Mouse (Mus musculus): ENCODE results near the gene Eef1g.
"Not testable (repeated sequence)": the region's sequence is repeated elsewhere in the genome, so short reads cannot be mapped to it uniquely, and the experiment has no call there.

Gene Eef1g

DNA sequence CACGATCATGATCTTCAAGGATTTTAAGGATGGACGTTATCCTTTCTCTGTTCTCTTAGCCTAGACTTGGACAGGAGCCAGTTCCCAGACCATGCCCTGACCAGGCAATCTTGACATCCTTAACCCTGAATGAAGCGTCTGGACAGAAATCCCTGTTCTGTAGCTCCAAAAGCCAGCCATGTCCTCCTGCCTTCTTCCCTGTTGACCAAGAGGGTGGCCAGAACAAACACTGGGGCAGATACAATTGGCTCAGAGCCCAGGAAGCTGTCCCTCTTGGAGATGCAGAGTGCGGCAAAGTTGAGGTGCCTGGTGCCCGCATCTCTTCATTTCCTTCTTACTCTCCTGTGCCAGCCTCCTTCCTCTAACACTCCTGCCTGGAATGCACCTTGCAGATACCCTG, 19.1 kb downstream of the Eef1g start:
- no peak for DNase-seq (ENCODE audit: low read depth, low spot score)

DNA sequence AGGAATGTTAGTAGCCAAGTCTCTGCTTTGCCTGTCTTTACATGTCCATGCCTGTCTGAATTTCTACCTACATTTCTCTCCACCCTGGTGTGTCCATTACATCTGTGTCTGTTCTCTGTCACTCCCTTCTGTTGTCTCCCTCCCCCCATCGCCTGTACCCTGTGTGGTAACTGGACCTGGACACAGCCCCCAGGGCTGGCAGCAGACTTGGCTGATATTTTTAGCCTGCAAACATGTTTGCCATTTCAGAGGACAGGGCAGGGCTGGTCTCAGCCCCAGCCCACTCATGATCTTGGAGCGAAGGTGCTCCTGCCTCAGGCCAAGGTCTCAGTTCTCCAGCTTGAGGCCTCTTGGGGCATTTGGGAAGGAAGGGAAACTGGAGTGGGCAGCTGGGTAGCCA, 21.0 kb downstream of the Eef1g start:
- DNase-seq (ENCODE audit: low read depth, low spot score) = no peak

DNA sequence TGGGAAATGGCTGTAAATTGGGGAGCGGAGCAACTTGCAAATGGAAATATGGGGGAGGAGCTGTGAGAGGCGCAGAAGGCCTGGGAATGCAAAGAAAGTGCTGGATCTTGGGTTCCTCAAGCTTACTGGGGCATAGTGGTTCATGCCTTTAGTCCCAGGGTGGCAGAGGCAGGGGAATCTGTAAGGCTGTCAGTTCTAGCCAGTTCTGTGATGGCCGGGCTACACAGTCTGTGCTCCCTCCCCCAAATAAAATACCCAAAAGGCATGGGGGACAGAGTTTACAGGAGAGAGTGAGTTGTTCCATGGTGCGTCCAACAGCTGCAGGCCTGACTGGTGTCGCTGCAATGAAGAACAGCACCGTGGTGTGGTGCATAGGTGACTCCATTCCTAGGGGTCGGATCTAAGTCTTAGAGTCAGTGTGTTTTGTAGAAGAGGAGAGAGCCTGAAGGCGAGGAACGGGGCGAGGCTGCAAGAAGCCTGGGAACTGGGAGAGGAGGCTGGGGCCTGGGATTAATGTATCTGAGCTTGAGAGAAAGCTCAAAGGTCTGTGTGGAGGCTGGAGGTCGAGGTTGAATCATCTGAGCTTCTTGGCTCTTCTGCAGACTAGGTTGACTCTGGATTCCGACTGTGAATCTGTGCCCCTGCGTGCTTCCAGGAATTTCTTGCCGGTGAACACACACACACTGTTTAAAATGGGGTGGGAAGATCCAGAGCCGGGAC, 21.7 kb downstream of the Eef1g start:
- DNase-seq (ENCODE audit: low read depth, low spot score) = no peak

GRCm38 (mm10) chr19:8989066-8989566, 22.3 kb downstream of the Eef1g start, which contains the start of gene Ahnak:
Gene Ahnak, plus strand, starts transcription at chr19:8989284.
- no peak for DNase-seq (ENCODE audit: low read depth, low spot score)

GRCm38 (mm10) chr19:8989567-8990431, 23.0 kb downstream of the Eef1g start:
- no peak for DNase-seq (ENCODE audit: low read depth, low spot score)

- DNase-seq (ENCODE audit: low read depth, low spot score) = no peak
Measured at GRCm38 (mm10) chr19:8990432-8991102, 23.7 kb downstream of the Eef1g start.

GRCm38 (mm10) chr19:8991245-8991870, 24.5 kb downstream of the Eef1g start:
- DNase-seq (ENCODE audit: low read depth, low spot score) = no peak

DNA sequence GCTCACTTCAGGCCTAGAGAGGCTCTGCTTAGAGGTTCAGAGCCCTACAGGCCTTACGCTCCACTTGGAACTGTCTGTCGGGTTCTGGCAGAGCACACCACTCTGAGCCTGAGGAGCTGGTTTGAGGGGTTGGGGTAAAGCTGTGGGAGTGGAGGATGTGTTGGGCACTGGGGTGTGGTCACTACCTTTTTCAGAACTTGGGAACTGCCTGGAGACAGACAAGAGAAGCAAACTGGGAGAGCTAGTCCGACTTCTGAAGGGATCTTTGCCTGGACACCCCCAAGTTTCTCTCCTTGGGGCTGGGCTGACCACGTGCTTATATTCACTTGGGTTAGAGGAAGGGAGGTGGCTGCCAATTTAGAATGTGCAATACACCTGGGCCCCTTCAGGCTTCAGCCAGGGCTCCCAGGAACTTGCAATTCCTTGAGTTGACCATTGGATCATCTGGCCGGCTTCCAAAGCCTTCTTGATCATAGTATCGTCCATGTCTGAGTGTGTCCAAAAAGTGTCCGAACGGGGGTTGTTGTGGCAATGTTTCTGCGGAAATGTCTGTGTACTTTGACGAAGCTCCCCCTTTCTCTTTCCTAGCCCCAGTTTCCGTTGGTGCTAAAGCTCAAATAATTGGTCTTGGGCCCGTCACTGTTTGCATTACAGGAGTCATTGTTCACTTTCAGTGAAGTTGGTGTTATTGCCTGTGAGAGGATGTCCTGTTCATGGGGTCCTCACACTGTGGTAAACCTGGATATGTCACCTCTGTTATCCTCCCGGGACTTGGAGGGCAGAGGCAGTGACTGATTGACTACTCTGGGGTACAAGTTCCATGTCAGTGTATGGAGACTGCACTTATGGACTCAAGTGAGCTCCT, 25.3 kb downstream of the Eef1g start:
- no peak for DNase-seq (ENCODE audit: low read depth, low spot score)

GRCm38 (mm10) chr19:8992769-8993624, 26.2 kb downstream of the Eef1g start:
- DNase-seq (ENCODE audit: low read depth, low spot score) = no peak

- DNase-seq (ENCODE audit: low read depth, low spot score) = no peak
Measured at GRCm38 (mm10) chr19:8993625-8993912, 26.7 kb downstream of the Eef1g start.

DNA sequence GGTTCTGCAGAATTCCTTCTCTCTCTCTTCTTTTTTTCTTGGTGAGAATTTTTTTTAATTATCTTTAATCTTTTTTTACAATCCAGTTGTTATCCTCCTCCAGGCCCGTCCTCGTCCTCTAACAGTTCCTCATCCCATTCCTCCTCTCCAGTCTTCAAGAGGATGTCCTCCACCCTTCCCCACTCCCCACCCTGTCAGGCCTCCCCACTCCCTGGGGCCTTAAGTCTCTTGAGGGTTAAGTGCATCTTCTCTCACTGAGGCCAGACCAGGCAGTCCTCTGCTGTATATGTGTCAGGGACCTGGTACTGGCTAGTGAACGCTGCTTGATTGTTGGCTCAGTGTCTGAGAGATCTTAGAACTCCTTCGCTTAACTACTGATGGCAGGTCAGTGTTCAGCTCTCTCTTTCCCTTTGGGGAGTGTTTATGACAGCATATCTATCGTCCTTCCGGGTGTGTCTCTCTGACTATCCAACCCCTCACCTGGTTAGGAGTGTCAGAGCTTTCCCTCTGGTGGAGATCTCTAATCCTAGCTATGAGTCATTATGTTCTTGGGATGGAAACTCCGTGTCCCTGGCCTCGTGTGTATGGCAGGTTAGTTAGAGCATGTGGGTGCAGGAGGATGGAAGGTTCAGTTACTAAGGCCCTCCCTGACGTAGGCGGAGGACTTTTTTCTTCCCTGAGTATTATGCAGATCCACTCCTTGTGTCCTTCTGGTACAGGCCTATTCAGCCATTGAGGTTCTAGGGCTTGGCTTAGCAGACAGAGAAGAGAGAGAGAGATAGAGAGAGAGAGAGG, 28.2 kb downstream of the Eef1g start:
- DNase-seq (ENCODE audit: low read depth, low spot score) = no peak

- DNase-seq (ENCODE audit: low read depth, low spot score) = no peak
Measured at GRCm38 (mm10) chr19:8996601-8997000, 29.8 kb downstream of the Eef1g start.

DNA sequence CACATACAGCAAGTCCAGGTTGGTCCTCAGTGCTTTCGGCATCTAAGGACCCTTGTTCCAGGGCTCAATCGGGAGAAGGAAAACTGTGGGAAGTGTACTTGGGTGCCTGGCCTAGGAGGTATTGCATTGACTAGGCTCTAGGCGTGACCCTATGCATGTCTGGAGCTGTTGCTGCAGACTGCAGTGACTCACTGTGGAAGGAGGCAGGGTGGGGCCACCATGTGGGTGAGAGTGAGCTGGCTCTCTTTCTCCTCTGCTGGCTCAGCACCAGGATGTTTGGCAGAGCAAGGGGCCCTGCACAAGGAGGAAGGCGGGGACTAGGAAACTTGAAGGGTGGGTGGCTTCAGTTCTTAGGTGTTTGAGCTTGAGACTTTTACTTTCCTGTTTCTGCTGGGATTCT, 30.7 kb downstream of the Eef1g start:
- DNase-seq (ENCODE audit: low read depth, low spot score) = no peak

- DNase-seq (ENCODE audit: low read depth, low spot score) = no peak
Measured at GRCm38 (mm10) chr19:8998546-8998945, 31.7 kb downstream of the Eef1g start.

DNA sequence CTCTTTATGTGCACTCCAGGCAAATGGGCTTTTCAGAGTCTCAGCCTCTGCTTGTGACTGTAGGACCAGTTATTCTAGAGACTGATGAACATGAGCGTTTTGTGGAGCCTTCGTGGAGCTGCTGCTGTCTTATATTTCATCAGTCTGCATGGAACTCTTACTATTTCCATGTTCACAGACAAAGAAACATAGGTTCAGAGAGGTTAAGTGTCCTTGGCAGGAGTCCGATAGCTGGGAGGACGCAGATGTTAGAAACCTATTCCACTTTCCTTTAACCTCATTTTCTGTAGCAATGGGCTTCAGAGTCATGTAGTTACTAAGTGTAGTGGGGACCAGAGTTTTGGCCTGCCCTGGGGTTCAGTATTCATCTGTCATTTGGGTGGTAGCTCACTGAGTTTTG, 32.4 kb downstream of the Eef1g start:
- no peak for DNase-seq (ENCODE audit: low read depth, low spot score)

- not testable (repeated sequence) for DNase-seq (ENCODE audit: low read depth, low spot score)
Measured at GRCm38 (mm10) chr19:9006915-9007314, 40.1 kb downstream of the Eef1g start.

DNA sequence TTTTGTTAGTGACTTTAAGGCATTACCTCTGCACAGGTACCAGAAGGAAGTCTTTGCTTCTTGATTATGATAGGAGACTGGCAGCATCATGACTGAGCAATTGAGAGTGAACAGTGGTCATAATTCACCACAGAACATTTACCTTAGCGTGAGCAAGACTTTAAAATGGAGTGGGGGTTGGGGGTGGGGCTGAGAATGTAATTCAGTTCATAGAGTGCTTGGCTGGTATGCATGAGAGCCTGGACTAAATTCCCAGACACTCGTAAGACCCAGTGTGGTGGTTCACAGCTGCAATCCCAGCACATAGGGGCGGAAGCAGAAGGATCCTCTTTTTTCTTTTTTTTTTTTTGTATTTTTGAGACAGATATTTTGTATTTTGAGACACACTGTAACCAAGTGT, 52.5 kb downstream of the Eef1g start:
- DNase-seq (ENCODE audit: low read depth, low spot score) = no peak

GRCm38 (mm10) chr19:9023021-9023778, 56.4 kb downstream of the Eef1g start:
- DNase-seq (ENCODE audit: low read depth, low spot score) = no peak
